Mouse (Mus musculus) brain, embryonic 14.5 days (tissue): ENCODE results near the gene Ivl. TPM values are rescaled to one million over a fixed set of nuclear protein-coding genes. Genes with fewer than 3 reads are reported as not detected.

Source experiments
- DNase-seq: peaks from one replicate; pipeline ENCODE4 v3.0.0-alpha.2; 2011; ENCODE audit warnings: low read depth
- CTCF ChIP-seq: fragments of 200-500 bp; IDR thresholded peaks from 2 replicates; pipeline ENCODE4 v1.5.1; 2012; ENCODE audit warnings: inconsistent platforms, mild to moderate bottlenecking, moderate library complexity, borderline replicate concordance; ENCODE audit not compliant: insufficient read depth, insufficient read length; ENCODE audit errors: extremely low read depth
- POLR2A ChIP-seq: fragments of 200-500 bp; IDR thresholded peaks from 2 replicates; pipeline ENCODE4 v1.6.1; 2012; ENCODE audit warnings: mild to moderate bottlenecking, inconsistent platforms, borderline replicate concordance; ENCODE audit not compliant: poor library complexity, insufficient read depth, insufficient read length, severe bottlenecking; ENCODE audit errors: extremely low read depth
- polyA plus RNA-seq: library from polyadenylated mRNA; depleted of rRNA; stranded (reverse); fragments of >200 nt; gene quantifications from 2 replicates; pipeline ENCODE4 v1.2.3, GENCODE M21; 2012; rRNA removed

The Ivl gene
- polyA plus RNA-seq, result not detected in 2 replicates

DNA sequence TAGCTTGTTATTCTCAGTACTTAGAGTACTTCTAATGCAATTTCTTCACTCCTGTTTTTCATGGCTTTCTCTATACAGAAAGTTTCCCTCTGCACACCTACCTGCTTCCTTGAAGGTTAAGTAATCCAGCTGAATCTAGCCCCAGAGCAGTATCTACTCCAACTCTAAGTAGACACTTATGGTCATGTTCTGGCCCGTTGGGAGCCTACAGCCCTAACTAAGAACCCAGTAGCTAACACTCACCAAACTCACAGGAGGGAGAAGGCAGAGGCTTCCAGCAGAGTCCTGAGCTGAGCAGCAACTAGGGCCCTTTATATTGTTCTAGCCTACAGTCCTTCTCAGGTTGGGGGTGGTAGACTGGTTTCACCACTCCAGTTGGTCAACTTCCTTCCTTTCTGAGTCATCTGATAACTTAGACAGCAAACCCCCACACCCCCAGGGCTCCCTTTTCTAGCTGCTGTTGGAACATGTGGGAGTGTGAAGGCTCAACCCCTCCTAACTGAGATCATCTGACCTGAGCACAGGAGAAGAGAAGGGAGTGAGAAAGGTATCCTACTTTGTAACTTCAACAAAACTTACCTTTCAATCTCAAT lies at the start of gene Ivl:
Gene Ivl (minus strand): TSS at position 287 of the 593 bp plus-strand sequence.
- no peak for DNase-seq
- TF ChIP-seq CTCF (no peak), POLR2A (no peak)

GRCm38 (mm10) chr3:92621560-92621959 lies 48.0 kb upstream of the Ivl start, which contains the start of gene Lce6a:
Gene Lce6a (minus strand): TSS chr3:92621660.
- DNase-seq, result no peak
- TF ChIP-seq POLR2A (no peak), CTCF (no peak)

GRCm38 (mm10) chr3:92609804-92610203 lies 36.3 kb upstream of the Ivl start:
- DNase-seq, result no peak
- TF ChIP-seq CTCF (no peak), POLR2A (no peak)

- no peak for DNase-seq
- TF ChIP-seq POLR2A (no peak), CTCF (no peak)
Measured at GRCm38 (mm10) chr3:92607392-92607791, 33.9 kb upstream of the Ivl start, which contains the start of gene 2210017I01Rik. Gene 2210017I01Rik (minus strand): TSS chr3:92607492.

- TF ChIP-seq CTCF (no peak), POLR2A (no peak)
- DNase-seq, result peak; percentile 31
Measured at GRCm38 (mm10) chr3:92602169-92602568, 28.6 kb upstream of the Ivl start.

GRCm38 (mm10) chr3:92600456-92600855 lies 26.9 kb upstream of the Ivl start:
- TF ChIP-seq CTCF (no peak), POLR2A (no peak)
- DNase-seq, result no peak

DNA sequence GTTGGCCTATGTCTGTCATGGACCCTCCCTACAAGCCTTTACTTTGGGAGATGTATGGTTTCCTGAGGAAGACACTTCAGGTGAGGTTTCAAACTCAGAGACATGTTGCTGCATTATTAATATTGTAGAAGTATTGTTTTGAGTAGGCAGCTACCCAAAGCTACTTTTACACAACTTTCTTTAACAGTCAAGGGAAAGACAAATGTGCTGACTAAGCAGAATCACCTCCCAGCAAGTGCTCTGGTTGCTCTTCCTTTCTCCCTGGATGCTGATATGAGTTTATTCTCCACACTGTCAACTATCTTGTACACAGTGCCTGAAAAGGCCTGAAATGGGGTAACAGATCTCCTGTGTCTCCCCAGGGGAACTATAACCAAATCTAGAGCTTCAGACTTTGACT lies 26.4 kb upstream of the Ivl start:
- no peak for TF ChIP-seq POLR2A
- TF ChIP-seq CTCF, result no peak
- DNase-seq, result no peak

- TF ChIP-seq CTCF (no peak), POLR2A (no peak)
- no peak for DNase-seq
Measured at GRCm38 (mm10) chr3:92598429-92598828, 24.9 kb upstream of the Ivl start.

GRCm38 (mm10) chr3:92588858-92589257 lies 15.3 kb upstream of the Ivl start, which contains the start of gene Smcp:
Gene Smcp (minus strand): TSS chr3:92588997.
- no peak for TF ChIP-seq POLR2A
- TF ChIP-seq CTCF, result no peak

GRCm38 (mm10) chr3:92587190-92587589 lies 13.7 kb upstream of the Ivl start:
- DNase-seq, result no peak
- no peak for TF ChIP-seq CTCF
- no peak for TF ChIP-seq POLR2A

More at GRCm38 (mm10) chr3:92588858-92589257, 15.3 kb upstream of the Ivl start, which contains the start of gene Smcp:
- no peak for DNase-seq

DNA sequence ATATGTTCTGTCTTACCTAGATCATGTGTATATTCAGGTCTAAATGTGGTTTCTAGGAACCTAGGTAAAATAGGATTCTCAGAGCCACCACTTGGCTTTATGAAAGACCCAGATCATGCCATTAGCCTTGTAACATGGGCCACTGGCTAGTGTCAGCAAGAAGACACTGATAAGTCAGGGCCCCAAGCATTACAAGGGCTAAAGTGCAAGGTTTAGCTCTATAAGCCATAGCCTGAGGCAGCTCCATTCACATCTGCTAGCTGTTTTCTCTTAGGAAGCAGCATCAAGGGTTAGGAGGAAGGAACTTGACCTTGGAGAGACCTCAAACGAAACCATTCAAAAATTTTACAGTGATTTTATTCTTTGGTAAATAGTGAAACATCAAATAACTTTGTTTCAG lies 11.5 kb upstream of the Ivl start:
- no peak for TF ChIP-seq POLR2A
- TF ChIP-seq CTCF, result no peak
- DNase-seq, result no peak

GRCm38 (mm10) chr3:92583164-92583826 lies 9.8 kb upstream of the Ivl start:
- TF ChIP-seq CTCF (no peak), POLR2A (no peak)
- peak; percentile 37 for DNase-seq

- TF ChIP-seq CTCF (no peak), POLR2A (no peak)
- no peak for DNase-seq
Measured at GRCm38 (mm10) chr3:92579508-92579907, 6.0 kb upstream of the Ivl start.
